Mouse (Mus musculus): ENCODE results near the gene Plaur. TPM values are rescaled to one million over a fixed set of nuclear protein-coding genes. Genes with fewer than 3 reads are reported as not detected.
"Not testable (repeated sequence)": the region's sequence is repeated elsewhere in the genome, so short reads cannot be mapped to it uniquely, and the experiment has no call there.

The Plaur gene
- polyA plus RNA-seq, 1 experiment from 2014 or later = 2.0 TPM

DNA sequence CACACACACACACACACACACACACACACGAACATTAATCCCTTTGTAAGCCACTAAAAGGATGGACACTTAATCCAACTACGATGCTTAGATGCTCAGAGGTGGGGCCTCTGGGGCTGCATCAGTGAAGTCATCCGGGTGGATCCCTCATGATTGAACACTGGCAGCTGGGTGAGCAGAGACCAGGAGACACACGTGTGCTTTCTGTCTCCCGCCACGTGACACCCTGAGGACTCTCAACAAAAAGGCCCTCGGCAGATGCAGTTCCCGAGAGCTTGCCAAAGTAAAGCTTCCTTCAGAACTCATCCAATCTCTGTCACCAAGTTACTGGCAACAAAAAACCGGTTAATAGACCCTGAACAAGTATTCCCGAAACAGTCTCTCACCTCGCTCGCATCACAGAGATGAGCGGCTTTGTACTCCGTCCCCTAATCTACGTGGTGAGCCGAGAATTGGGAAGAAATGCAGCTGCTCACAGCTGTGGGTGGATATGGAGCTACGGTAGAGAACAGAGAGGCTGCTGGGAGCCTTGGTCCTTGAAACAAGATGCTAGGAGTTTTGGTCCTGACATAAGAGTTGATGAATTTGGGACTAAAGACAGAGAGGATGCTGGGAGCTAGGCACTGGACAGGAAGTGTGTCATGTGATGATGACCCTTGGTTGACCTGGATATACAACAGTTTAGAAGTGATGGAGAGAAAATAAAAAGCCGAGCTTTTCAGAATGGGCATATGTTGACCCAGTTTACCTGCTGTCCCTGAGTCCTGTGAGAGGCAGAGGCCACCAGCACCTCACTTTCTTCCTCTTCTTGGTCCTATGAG lies 18.0 kb downstream of the Plaur start:
- Histone ChIP-seq H3K27me3 (replicated peaks; ENCODE audit: control insufficient read depth, insufficient read depth, low read length) (no peaks in the 10 kb centered on the region), H3K4me2 (ENCODE audit: low read length) (peak overlapping the region; percentile 90), H3K9ac (ENCODE audit: low read length) (no peak overlapping the region), H3K4me1 (ENCODE audit: control insufficient read depth, insufficient read depth, low read length) (peaks cover 20% of the 10 kb centered on the region), H3K9me3 (replicated peaks; ENCODE audit: control insufficient read depth, low read length) (no peaks in the 10 kb centered on the region), H3K4me3 (ENCODE audit: low read depth, low read length) (peak overlapping the region; percentile 75), H3K36me3 (ENCODE audit: control insufficient read depth, insufficient read depth, low read length) (no peaks in the 10 kb centered on the region), H3K27ac (ENCODE audit: low read depth, low read length) (no peak overlapping the region)
- DNase-seq (ENCODE audit: low spot score) (peak; percentile 34), ATAC-seq (no peak)
- WGBS = 54% methylated on average over 18 of the region's 18 CpGs

DNA sequence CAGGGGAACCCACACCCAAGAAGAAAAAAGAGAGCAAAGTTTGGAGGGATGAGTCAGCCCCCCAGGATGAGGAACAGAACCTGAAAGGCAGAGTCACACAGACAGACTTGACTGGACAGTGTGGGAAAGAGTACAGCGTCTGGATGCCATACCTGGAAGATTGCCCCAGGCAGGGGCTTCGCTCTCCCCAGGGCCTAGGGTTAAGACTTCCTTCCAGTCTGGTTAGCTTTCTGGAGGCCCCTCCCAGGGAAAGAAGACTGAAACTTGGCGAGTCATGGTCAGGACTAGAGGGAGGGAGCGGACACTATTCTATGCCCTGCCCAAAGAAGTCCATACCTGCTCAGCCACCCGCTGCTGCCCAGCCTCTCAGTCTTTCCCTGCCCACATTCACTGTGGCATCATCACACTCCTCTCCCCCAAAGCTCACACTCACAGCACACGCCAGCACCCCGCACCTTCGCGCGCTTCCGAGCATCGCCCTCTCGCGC lies 18.7 kb downstream of the Plaur start:
- peak overlapping the region; percentile 75 for H3K4me3 ChIP-seq (ENCODE audit: low read depth, low read length)
- H3K9me3 ChIP-seq (replicated peaks; ENCODE audit: control insufficient read depth, low read length) = no peaks in the 10 kb centered on the region
- 11% methylated on average over 14 of the region's 14 CpGs for WGBS
- DNase-seq (ENCODE audit: low spot score) (no peak), ATAC-seq (peak; percentile 54)
- peaks cover 27% of the 10 kb centered on the region for H3K4me1 ChIP-seq (ENCODE audit: control insufficient read depth, insufficient read depth, low read length)
- H3K4me2 ChIP-seq (ENCODE audit: low read length) = peak overlapping the region; percentile 90
- H3K27ac ChIP-seq (ENCODE audit: low read depth, low read length) = 0 out of 2 replicates have a peak overlapping the region, but pooled peaks have one; percentile 80
- no peaks in the 10 kb centered on the region for H3K36me3 ChIP-seq (ENCODE audit: control insufficient read depth, insufficient read depth, low read length)
- no peaks in the 10 kb centered on the region for H3K27me3 ChIP-seq (replicated peaks; ENCODE audit: control insufficient read depth, insufficient read depth, low read length)
- H3K9ac ChIP-seq (ENCODE audit: low read length) = peak overlapping the region; percentile 95

DNA sequence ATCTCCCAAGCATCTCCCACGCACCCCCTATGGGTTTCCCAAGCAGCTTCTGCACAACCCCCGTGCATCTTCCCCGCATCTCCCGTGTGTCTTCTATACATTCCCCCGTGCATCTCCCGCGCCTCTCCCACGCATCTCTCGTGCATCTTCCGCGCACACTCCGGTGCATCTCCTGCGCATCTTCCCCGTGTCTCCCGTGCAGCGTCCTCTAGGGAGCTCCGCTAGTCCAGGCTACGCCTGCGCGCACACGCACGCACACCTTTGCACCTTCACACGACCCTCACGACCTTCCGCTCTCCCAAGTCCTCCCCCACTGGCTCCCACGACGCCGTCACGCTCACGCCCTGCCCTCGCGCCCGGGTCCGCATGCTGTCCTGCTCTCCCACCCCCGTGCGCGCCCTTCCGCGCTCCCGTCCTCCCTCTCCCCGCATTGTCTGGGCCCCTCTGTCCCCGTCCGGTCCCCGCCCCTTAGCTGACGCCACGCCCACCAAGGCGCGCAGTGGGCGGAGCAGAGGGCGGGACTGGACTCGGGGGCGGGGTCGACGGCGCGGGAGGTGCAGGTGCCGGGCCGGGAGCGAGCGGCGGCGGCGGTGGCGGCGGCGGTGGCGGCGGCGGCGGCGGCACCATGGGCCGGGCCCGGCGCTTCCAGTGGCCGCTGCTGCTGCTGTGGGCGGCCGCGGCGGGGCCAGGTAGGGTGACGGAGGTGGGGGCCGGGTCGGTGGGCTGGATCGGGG lies 19.4 kb downstream of the Plaur start, which contains the start of gene Cadm4:
TSS of gene Cadm4 (plus strand) at position 550 of the 734 bp plus-strand sequence.
- peak within 1 kb of the TSS; percentile 80 for H3K27ac ChIP-seq (ENCODE audit: low read depth, low read length)
- peak within 1 kb of the TSS; percentile 90 for H3K4me2 ChIP-seq (ENCODE audit: low read length)
- WGBS = under 1% methylated on average over 70 of the region's 83 CpGs
- no peaks in the 10 kb centered on the region for H3K36me3 ChIP-seq (ENCODE audit: control insufficient read depth, insufficient read depth, low read length)
- peaks cover 33% of the 10 kb centered on the region for H3K4me1 ChIP-seq (ENCODE audit: control insufficient read depth, insufficient read depth, low read length)
- DNase-seq (ENCODE audit: low spot score) = peak; percentile 91
- peak within 1 kb of the TSS; percentile 75 for H3K4me3 ChIP-seq (ENCODE audit: low read depth, low read length)
- peak; percentile 89 for ATAC-seq
- no peaks in the 10 kb centered on the region for H3K9me3 ChIP-seq (replicated peaks; ENCODE audit: control insufficient read depth, low read length)
- peak within 1 kb of the TSS; percentile 95 for H3K9ac ChIP-seq (ENCODE audit: low read length)
- H3K27me3 ChIP-seq (replicated peaks; ENCODE audit: control insufficient read depth, insufficient read depth, low read length) = no peaks in the 10 kb centered on the region

DNA sequence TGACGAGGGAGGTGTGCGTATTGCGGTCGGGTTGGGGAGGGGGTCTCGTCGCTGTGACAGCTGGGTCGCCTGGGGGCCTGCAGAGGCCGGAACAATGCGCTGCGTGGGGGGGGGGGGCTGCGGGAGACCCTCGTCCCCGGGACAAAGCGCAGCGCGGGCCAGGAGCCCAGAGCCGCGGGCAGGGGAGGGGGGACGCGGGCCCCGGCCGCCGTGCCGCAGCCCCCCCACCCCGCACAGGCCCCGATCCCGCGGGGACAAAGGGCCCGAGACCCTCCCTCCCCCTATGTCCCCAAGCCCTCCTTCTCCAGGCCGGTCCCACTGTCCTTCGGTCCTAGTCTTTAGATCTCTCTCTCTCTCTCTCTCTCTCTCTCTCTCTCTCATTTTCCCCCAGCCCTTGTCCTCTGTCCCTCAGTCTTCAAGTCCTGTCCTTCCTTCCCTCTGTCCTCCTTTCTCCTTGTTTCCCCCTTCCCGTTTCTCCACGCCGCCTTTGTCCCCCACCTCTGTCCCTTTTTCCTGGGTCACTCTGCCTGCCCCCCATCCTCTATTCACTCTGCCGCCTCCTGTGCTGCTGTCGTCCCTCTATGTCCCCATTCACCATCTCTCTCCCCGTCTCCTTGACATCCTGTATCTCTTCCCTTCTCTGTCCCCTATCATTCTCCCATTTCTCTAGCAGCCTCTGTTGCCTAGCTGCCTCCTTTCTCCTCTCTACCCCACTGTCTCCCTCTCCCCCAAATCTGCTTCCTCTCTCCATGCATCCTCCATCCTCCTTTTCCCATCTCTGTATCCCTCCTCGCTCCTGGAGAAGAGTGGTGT lies 20.1 kb downstream of the Plaur start:
- WGBS = 3% methylated on average over 8 of the region's 38 CpGs
- peaks cover 41% of the 10 kb centered on the region for H3K4me1 ChIP-seq (ENCODE audit: control insufficient read depth, insufficient read depth, low read length)
- DNase-seq (ENCODE audit: low spot score) (no peak), ATAC-seq (peak; percentile 32)
- no peaks in the 10 kb centered on the region for H3K36me3 ChIP-seq (ENCODE audit: control insufficient read depth, insufficient read depth, low read length)
- H3K4me3 ChIP-seq (ENCODE audit: low read depth, low read length) = peak overlapping the region; percentile 75
- peak overlapping the region; percentile 90 for H3K4me2 ChIP-seq (ENCODE audit: low read length)
- peak overlapping the region; percentile 95 for H3K9ac ChIP-seq (ENCODE audit: low read length)
- peak overlapping the region; percentile 80 for H3K27ac ChIP-seq (ENCODE audit: low read depth, low read length)
- no peaks in the 10 kb centered on the region for H3K27me3 ChIP-seq (replicated peaks; ENCODE audit: control insufficient read depth, insufficient read depth, low read length)
- H3K9me3 ChIP-seq (replicated peaks; ENCODE audit: control insufficient read depth, low read length) = no peaks in the 10 kb centered on the region

DNA sequence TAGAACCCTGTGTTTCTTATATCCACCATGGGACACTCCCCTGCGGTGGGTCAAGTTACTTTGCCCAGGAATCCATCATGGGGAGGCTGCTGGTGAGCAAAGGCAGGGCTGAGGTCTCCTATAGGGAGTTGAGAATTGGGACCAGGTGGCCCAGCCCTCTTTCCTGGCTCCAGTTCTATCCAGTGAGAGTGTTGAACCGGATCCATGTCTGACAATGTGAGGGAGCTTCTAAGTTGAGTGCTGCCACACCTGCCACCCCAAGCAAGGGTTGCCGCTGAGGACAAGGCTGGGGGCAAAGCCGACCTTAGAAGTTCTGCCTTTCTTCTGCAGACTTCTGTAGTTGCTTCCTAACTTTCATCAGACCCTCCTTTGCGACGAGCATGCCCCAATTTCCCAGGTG lies 21.0 kb downstream of the Plaur start:
- H3K4me3 ChIP-seq (ENCODE audit: low read depth, low read length) = peak overlapping the region; percentile 75
- not testable (repeated sequence) for DNase-seq (ENCODE audit: low spot score); ATAC-seq; H3K36me3 ChIP-seq (ENCODE audit: control insufficient read depth, insufficient read depth, low read length); H3K27ac ChIP-seq (ENCODE audit: low read depth, low read length); H3K27me3 ChIP-seq (replicated peaks; ENCODE audit: control insufficient read depth, insufficient read depth, low read length); H3K9me3 ChIP-seq (replicated peaks; ENCODE audit: control insufficient read depth, low read length)
- 55% methylated on average over 6 of the region's 6 CpGs for WGBS
- peak overlapping the region; percentile 95 for H3K9ac ChIP-seq (ENCODE audit: low read length)
- H3K4me2 ChIP-seq (ENCODE audit: low read length) = peak overlapping the region; percentile 90
- peaks cover 45% of the 10 kb centered on the region for H3K4me1 ChIP-seq (ENCODE audit: control insufficient read depth, insufficient read depth, low read length)

DNA sequence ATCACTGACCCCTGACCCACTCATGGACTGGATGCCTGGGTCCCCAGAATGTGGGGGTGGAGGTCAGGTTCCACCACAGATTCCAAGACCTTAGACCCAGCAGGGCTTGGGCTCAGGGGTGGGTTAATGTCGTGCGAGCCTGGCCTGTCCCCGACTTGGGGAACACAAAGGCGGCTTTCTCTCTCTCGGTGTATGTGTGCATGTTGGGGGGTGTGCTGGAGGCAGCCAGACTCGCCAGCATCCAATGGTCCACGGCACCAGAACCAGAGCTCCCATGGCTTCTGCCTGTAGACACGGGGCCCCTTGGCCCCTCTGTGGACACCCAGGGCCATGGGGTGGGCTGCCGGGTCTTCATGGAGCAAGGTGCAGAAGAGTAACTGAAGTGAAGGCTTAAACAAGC lies 23.2 kb downstream of the Plaur start:
- 74% methylated on average over 9 of the region's 9 CpGs for WGBS
- peak overlapping the region; percentile 59 for H3K9ac ChIP-seq (ENCODE audit: low read length)
- 0 out of 2 replicates have a peak overlapping the region, but pooled peaks have one; percentile 26 for H3K4me3 ChIP-seq (ENCODE audit: low read depth, low read length)
- no peaks in the 10 kb centered on the region for H3K36me3 ChIP-seq (ENCODE audit: control insufficient read depth, insufficient read depth, low read length)
- peaks cover 41% of the 10 kb centered on the region for H3K4me1 ChIP-seq (ENCODE audit: control insufficient read depth, insufficient read depth, low read length)
- peak overlapping the region; percentile 84; the same call in 1 of the 2 replicates for H3K27ac ChIP-seq (ENCODE audit: low read depth, low read length)
- ATAC-seq = no peak
- DNase-seq (ENCODE audit: low spot score) = no peak
- no peaks in the 10 kb centered on the region for H3K9me3 ChIP-seq (replicated peaks; ENCODE audit: control insufficient read depth, low read length)
- peak overlapping the region; percentile 90 for H3K4me2 ChIP-seq (ENCODE audit: low read length)
- H3K27me3 ChIP-seq (replicated peaks; ENCODE audit: control insufficient read depth, insufficient read depth, low read length) = no peaks in the 10 kb centered on the region

DNA sequence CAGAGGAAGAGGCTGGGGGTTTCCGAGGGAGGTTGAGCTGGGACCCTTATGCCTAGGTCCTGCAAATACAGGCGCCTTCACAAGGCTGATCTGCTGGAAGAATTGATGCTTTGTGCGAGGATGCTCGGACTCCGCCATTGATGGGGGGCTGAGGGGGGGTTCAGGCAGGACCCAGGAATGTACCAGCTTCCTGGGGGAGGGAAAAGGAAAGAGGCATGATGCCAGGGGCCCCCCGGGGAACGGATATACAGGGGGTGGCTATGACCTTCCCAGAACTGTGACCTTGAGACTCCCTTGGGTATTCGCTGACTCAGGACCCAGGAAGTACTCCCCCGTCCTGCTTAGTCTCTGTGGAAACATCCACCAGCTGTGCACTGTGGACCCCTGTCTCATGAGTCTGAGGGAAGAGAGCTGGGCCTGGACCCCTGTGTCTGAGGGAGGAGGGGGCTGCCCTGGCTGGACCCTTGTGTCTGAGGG lies 24.4 kb downstream of the Plaur start:
- no peaks in the 10 kb centered on the region for H3K9me3 ChIP-seq (replicated peaks; ENCODE audit: control insufficient read depth, low read length)
- DNase-seq (ENCODE audit: low spot score) (peak; percentile 53), ATAC-seq (peak; percentile 42)
- peak overlapping the region; percentile 26 for H3K4me3 ChIP-seq (ENCODE audit: low read depth, low read length)
- H3K36me3 ChIP-seq (ENCODE audit: control insufficient read depth, insufficient read depth, low read length) = peaks cover 4% of the 10 kb centered on the region; the same call in 1 of the 2 replicates
- WGBS = 22% methylated on average over 9 of the region's 9 CpGs
- H3K9ac ChIP-seq (ENCODE audit: low read length) = peak overlapping the region; percentile 59
- H3K4me2 ChIP-seq (ENCODE audit: low read length) = peak overlapping the region; percentile 90
- H3K27me3 ChIP-seq (replicated peaks; ENCODE audit: control insufficient read depth, insufficient read depth, low read length) = no peaks in the 10 kb centered on the region
- peaks cover 38% of the 10 kb centered on the region for H3K4me1 ChIP-seq (ENCODE audit: control insufficient read depth, insufficient read depth, low read length)
- peak overlapping the region; percentile 84 for H3K27ac ChIP-seq (ENCODE audit: low read depth, low read length)

DNA sequence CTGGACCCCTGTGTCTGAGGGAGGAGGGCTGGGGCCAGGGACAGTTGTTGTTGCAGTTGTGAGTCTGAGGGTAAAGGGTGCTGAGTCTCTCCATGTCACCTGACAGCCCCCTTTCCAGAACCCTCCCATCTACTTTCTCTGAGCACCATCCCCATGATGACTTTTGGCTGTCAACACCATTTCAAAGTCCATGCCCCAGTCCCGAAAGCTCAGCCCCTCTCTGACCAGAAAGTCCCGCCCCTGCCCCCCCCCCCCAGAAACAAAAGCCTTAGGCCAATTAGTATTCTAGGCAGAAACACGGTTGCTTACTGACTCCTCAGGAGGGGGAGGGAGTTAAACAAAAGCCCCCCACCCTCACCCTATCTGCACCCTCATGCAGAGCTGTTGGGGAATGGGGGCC lies 25.1 kb downstream of the Plaur start:
- H3K4me2 ChIP-seq (ENCODE audit: low read length) = peak overlapping the region; percentile 90
- no peaks in the 10 kb centered on the region for H3K27me3 ChIP-seq (replicated peaks; ENCODE audit: control insufficient read depth, insufficient read depth, low read length)
- WGBS = 17% methylated on average over 3 of the region's 3 CpGs
- no peaks in the 10 kb centered on the region for H3K9me3 ChIP-seq (replicated peaks; ENCODE audit: control insufficient read depth, low read length)
- H3K4me1 ChIP-seq (ENCODE audit: control insufficient read depth, insufficient read depth, low read length) = peaks cover 38% of the 10 kb centered on the region
- ATAC-seq = 0 out of 2 replicates have a peak, but pooled peaks have one; percentile 2
- peak overlapping the region; percentile 59; the same call in 1 of the 2 replicates for H3K9ac ChIP-seq (ENCODE audit: low read length)
- DNase-seq (ENCODE audit: low spot score) = no peak
- H3K27ac ChIP-seq (ENCODE audit: low read depth, low read length) = peak overlapping the region; percentile 84; the same call in 1 of the 2 replicates
- H3K4me3 ChIP-seq (ENCODE audit: low read depth, low read length) = peak overlapping the region; percentile 26; the same call in 1 of the 2 replicates
- H3K36me3 ChIP-seq (ENCODE audit: control insufficient read depth, insufficient read depth, low read length) = peaks cover 7% of the 10 kb centered on the region; the same call in 1 of the 2 replicates
